Mouse (Mus musculus): ENCODE measurements around the gene Rcl1.

The Rcl1 gene

GRCm38 (mm10) chr19:29155552-29155951 lies 54.4 kb downstream of the Rcl1 start:
- DNase-seq: no peak

- no peak for DNase-seq
These were observed 55.2 kb downstream of the Rcl1 start for GRCm38 (mm10) chr19:29156417-29156816.

- DNase-seq: no peak
These were observed 56.7 kb downstream of the Rcl1 start for GRCm38 (mm10) chr19:29157678-29158466.

GRCm38 (mm10) chr19:29158486-29158885 lies 57.3 kb downstream of the Rcl1 start:
- no peak for DNase-seq

GRCm38 (mm10) chr19:29163817-29164527 lies 62.8 kb downstream of the Rcl1 start:
- DNase-seq: no peak

- DNase-seq: no peak
These were observed 63.5 kb downstream of the Rcl1 start for GRCm38 (mm10) chr19:29164528-29165166.

GRCm38 (mm10) chr19:29167938-29168337 lies 66.8 kb downstream of the Rcl1 start:
- no peak for DNase-seq

GRCm38 (mm10) chr19:29180336-29180735 lies 79.2 kb downstream of the Rcl1 start:
- DNase-seq: no peak

GRCm38 (mm10) chr19:29182166-29182565 lies 81.0 kb downstream of the Rcl1 start:
- no peak for DNase-seq

GRCm38 (mm10) chr19:29185122-29185521 lies 83.9 kb downstream of the Rcl1 start:
- no peak for DNase-seq

GRCm38 (mm10) chr19:29185552-29186232 lies 84.5 kb downstream of the Rcl1 start:
- no peak for DNase-seq

GRCm38 (mm10) chr19:29188879-29189278 lies 87.7 kb downstream of the Rcl1 start:
- no peak for DNase-seq

All from right cerebral cortex, postnatal 25 days (tissue).